Mouse (Mus musculus): ENCODE data around the gene Ndufa4.

DNA sequence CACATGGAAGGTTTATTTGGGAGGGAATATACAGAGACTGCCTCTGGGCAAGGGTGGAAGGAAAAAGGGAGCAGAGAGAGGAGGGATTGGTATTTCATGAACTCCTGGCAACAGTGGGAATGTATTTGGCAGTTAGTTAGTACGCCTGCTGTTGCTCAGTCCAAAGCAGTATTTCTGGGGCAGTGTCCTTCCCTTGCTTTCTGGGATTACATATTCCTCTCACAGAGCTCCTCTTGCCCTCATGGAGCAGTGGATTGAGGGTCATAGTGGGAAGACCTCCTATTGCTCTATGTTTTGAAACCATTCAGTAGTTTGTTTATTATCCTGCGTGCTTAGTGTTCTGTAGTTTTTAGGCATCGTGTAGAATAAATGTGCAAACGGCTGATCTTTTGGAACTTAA, 34.8 kb upstream of the Ndufa4 start:
- TF ChIP-seq MYOG (IDR thresholded peaks at IDR 0.05; ENCODE audit: control insufficient read depth in 1 of 3, insufficient read depth in 1 of 3, insufficient read length in 2 of 3, low read depth in 2 of 3) = no peak
- TF ChIP-seq USF1 (IDR thresholded peaks at IDR 0.05; ENCODE audit: low read depth) = no peak
- no peak for TF ChIP-seq TCF3 (IDR thresholded peaks at IDR 0.05; ENCODE audit: insufficient read length, low read depth)
- no peak for TF ChIP-seq POLR2A (IDR thresholded peaks at IDR 0.05; ENCODE audit: insufficient read length, low read depth)
- no peak for TF ChIP-seq CEBPB (IDR thresholded peaks at IDR 0.05; ENCODE audit: insufficient read depth, poor library complexity, severe bottlenecking)
- TF ChIP-seq SRF (IDR thresholded peaks at IDR 0.05; ENCODE audit: control insufficient read depth, insufficient read length, low read depth) = no peak
- TF ChIP-seq MYOD1 (IDR thresholded peaks at IDR 0.05; ENCODE audit: control insufficient read depth in 1 of 3, insufficient read length in 2 of 3, low read depth in 2 of 3) = no peak
- TF ChIP-seq E2F4 (IDR thresholded peaks at IDR 0.05; ENCODE audit: insufficient read depth) = no peak
- no peak for TF ChIP-seq POLR2AphosphoS2 (IDR thresholded peaks at IDR 0.05; ENCODE audit: insufficient read length, low read depth)
- TF ChIP-seq REST (IDR thresholded peaks at IDR 0.05; ENCODE audit: insufficient read depth, insufficient read length) = no peak
- no peak for TF ChIP-seq MAX (IDR thresholded peaks at IDR 0.05; ENCODE audit: low read depth)
